Mouse (Mus musculus) liver, adult 2 months (tissue): ENCODE measurements around the gene Cacna1i.

ENCODE experiments used
- CTCF ChIP-seq: fragments of 200-500 bp; IDR thresholded peaks from 2 replicates; pipeline ENCODE4 v1.5.1; 2011; ENCODE audit warnings: low read depth, low read length, control low read depth
- POLR2A ChIP-seq: fragments of 200-500 bp; IDR thresholded peaks from 2 replicates; pipeline ENCODE4 v1.6.1; 2011; ENCODE audit warnings: low read length, control low read depth; ENCODE audit not compliant: insufficient read depth; ENCODE audit errors: extremely low read depth

DNA sequence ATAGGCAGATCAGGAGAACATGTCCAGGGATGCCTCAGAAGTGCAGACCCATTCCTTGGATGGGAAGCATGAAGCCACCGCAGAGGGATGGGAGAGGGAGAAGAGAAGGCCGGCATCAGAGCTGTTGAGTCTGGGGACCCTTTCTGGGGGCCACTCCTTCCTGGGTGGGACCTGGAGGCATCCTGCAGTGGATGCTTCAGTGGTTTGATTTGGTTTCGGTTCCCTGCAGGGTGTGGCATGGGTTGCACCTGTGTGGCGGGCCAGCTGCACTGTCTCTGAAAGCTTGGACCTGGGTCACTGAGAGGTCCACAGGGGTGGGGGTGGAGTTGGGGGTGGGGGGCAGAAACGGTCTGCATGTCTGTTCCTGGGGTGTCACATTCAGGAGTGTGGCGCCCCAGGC, 32.9 kb downstream of the Cacna1i start:
- TF ChIP-seq CTCF (no peak), POLR2A (no peak)
